Mouse (Mus musculus) intestine, embryonic 16.5 days (tissue): ENCODE measurements at regions not wholly inside any gene's neighbourhood (a gene's known extent, or its start where the extent isn't known, plus 50 kb on each side); places are given as distances from the start of the nearest gene placed in this dataset.

Experiments
- ATAC-seq: fragments of 200-750 bp; cut with Nextera tagmentation; 2 replicates; pipeline ENCODE4 v1.8.0; 2017; ENCODE audit warnings: moderate TSS enrichment, moderate library complexity
- H3K27ac ChIP-seq: fragments of 300-500 bp; sonication (generic); 2 replicates; pipeline ENCODE4 v1.5.1; 2014; ENCODE audit warnings: mild to moderate bottlenecking, low read length
- H3K27me3 ChIP-seq: fragments of 300-500 bp; sonication (generic); replicated peaks from 2 replicates; pipeline ENCODE4 v1.6.1; 2014; ENCODE audit warnings: low read length, control low read depth, mixed read lengths; ENCODE audit not compliant: control insufficient read depth, insufficient read depth
- H3K36me3 ChIP-seq: fragments of 300-500 bp; sonication (generic); 2 replicates; pipeline ENCODE4 v1.6.1; 2014; ENCODE audit warnings: low read length, control low read depth; ENCODE audit not compliant: control insufficient read depth, insufficient read depth
- H3K4me1 ChIP-seq: fragments of 300-500 bp; sonication (generic); 2 replicates; pipeline ENCODE4 v1.6.1; 2014; ENCODE audit warnings: low read length, control low read depth, mixed read lengths; ENCODE audit not compliant: control insufficient read depth, insufficient read depth
- H3K4me2 ChIP-seq: fragments of 300-500 bp; sonication (generic); 2 replicates; pipeline ENCODE4 v1.6.1; 2014; ENCODE audit warnings: low read depth, low read length, control low read depth
- H3K4me3 ChIP-seq: fragments of 300-500 bp; sonication (generic); 2 replicates; pipeline ENCODE4 v1.5.1; 2014; ENCODE audit warnings: mild to moderate bottlenecking, low read length
- H3K9ac ChIP-seq: fragments of 300-500 bp; sonication (generic); 2 replicates; pipeline ENCODE4 v1.6.1; 2014; ENCODE audit warnings: low read depth, low read length
- H3K9me3 ChIP-seq: fragments of 300-500 bp; sonication (generic); 2 replicates; pipeline ENCODE4 v1.6.1; 2016; ENCODE audit warnings: low read length, control low read depth; ENCODE audit not compliant: control insufficient read depth
- WGBS: fragments of 180-500 bp; shearing (Covaris S2); extraction: QIAGEN DNeasy Blood & Tissue Kit; methylation state at CpG from one replicate; pipeline ENCODE4 v1.1.7; 2014; 5-methylcytosine and 5-hydroxymethylcytosine counted together

GRCm38 (mm10) chr10:17602446-17602845 lies 120.6 kb upstream of the Cited2 start:
- no peaks in the 10 kb centered on the region for H3K27me3 ChIP-seq
- H3K9me3 ChIP-seq: no peaks in the 10 kb centered on the region
- ATAC-seq: peak; percentile 40
- H3K4me1 ChIP-seq: peaks cover 6% of the 10 kb centered on the region; the same call in 1 of the 2 replicates
- H3K9ac ChIP-seq: no peak overlapping the region
- 56% methylated on average over 2 of the region's 2 CpGs for WGBS
- H3K27ac ChIP-seq: no peak overlapping the region
- no peaks in the 10 kb centered on the region for H3K36me3 ChIP-seq
- no peak overlapping the region for H3K4me3 ChIP-seq
- no peak overlapping the region for H3K4me2 ChIP-seq

GRCm38 (mm10) chr10:17608220-17608619 lies 114.8 kb upstream of the Cited2 start:
- Histone ChIP-seq H3K9me3 (no peaks in the 10 kb centered on the region), H3K4me1 (no peaks in the 10 kb centered on the region), H3K4me3 (no peak overlapping the region), H3K27ac (no peak overlapping the region), H3K27me3 (no peaks in the 10 kb centered on the region), H3K4me2 (no peak overlapping the region), H3K36me3 (no peaks in the 10 kb centered on the region), H3K9ac (no peak overlapping the region)
- 66% methylated on average over 7 of the region's 7 CpGs for WGBS
- no peak for ATAC-seq

- ATAC-seq: no peak; the same call in 1 of the 2 replicates
- Histone ChIP-seq H3K4me2 (no peak overlapping the region), H3K9ac (no peak overlapping the region), H3K36me3 (no peaks in the 10 kb centered on the region), H3K4me3 (no peak overlapping the region), H3K27me3 (no peaks in the 10 kb centered on the region), H3K9me3 (no peaks in the 10 kb centered on the region), H3K27ac (no peak overlapping the region), H3K4me1 (no peaks in the 10 kb centered on the region)
- 66% methylated on average over 7 of the region's 7 CpGs for WGBS
These were observed 112.4 kb upstream of the Cited2 start for GRCm38 (mm10) chr10:17610592-17610991.

- no peaks in the 10 kb centered on the region for H3K36me3 ChIP-seq
- no peak for ATAC-seq
- no peaks in the 10 kb centered on the region for H3K9me3 ChIP-seq
- no peaks in the 10 kb centered on the region for H3K4me1 ChIP-seq
- no peak overlapping the region for H3K27ac ChIP-seq
- 88% methylated on average over 3 of the region's 3 CpGs for WGBS
- no peak overlapping the region for H3K9ac ChIP-seq
- H3K27me3 ChIP-seq: no peaks in the 10 kb centered on the region
- H3K4me2 ChIP-seq: no peak overlapping the region
- no peak overlapping the region for H3K4me3 ChIP-seq
These were observed 109.7 kb upstream of the Cited2 start for GRCm38 (mm10) chr10:17613281-17613680.

- Histone ChIP-seq H3K27ac (no peak overlapping the region), H3K27me3 (no peaks in the 10 kb centered on the region), H3K36me3 (no peaks in the 10 kb centered on the region), H3K9me3 (no peaks in the 10 kb centered on the region), H3K4me2 (no peak overlapping the region), H3K4me3 (no peak overlapping the region), H3K4me1 (no peaks in the 10 kb centered on the region), H3K9ac (no peak overlapping the region)
- 81% methylated on average over 1 of the region's 1 CpGs for WGBS
- ATAC-seq: no peak
These were observed 105.0 kb upstream of the Cited2 start for GRCm38 (mm10) chr10:17618024-17618423.

- Histone ChIP-seq H3K27ac (peak overlapping the region; percentile 63; the same call in 1 of the 2 replicates), H3K4me1 (no peaks in the 10 kb centered on the region), H3K9me3 (no peaks in the 10 kb centered on the region), H3K4me3 (no peak overlapping the region), H3K36me3 (no peaks in the 10 kb centered on the region), H3K4me2 (no peak overlapping the region), H3K9ac (no peak overlapping the region), H3K27me3 (no peaks in the 10 kb centered on the region)
- WGBS: 51% methylated on average over 3 of the region's 3 CpGs
- peak; percentile 87 for ATAC-seq
These were observed 103.4 kb upstream of the Cited2 start for GRCm38 (mm10) chr10:17619617-17620016.

- peak; percentile 54; the same call in 1 of the 2 replicates for ATAC-seq
- H3K4me2 ChIP-seq: no peak overlapping the region
- H3K4me3 ChIP-seq: no peak overlapping the region
- H3K27me3 ChIP-seq: no peaks in the 10 kb centered on the region
- H3K4me1 ChIP-seq: no peaks in the 10 kb centered on the region
- no peaks in the 10 kb centered on the region for H3K36me3 ChIP-seq
- H3K9ac ChIP-seq: no peak overlapping the region
- H3K9me3 ChIP-seq: no peaks in the 10 kb centered on the region
- WGBS: 54% methylated on average over 5 of the region's 5 CpGs
- 0 out of 2 replicates have a peak overlapping the region, but pooled peaks have one; percentile 3 for H3K27ac ChIP-seq
These were observed 101.2 kb upstream of the Cited2 start for GRCm38 (mm10) chr10:17621703-17622385.

GRCm38 (mm10) chr10:17622802-17623201 lies 100.2 kb upstream of the Cited2 start:
- no peaks in the 10 kb centered on the region for H3K36me3 ChIP-seq
- H3K4me3 ChIP-seq: no peak overlapping the region
- ATAC-seq: no peak
- 45% methylated on average over 1 of the region's 1 CpGs for WGBS
- no peaks in the 10 kb centered on the region for H3K9me3 ChIP-seq
- H3K27ac ChIP-seq: no peak overlapping the region
- no peaks in the 10 kb centered on the region for H3K27me3 ChIP-seq
- H3K9ac ChIP-seq: no peak overlapping the region
- H3K4me1 ChIP-seq: no peaks in the 10 kb centered on the region
- H3K4me2 ChIP-seq: no peak overlapping the region

GRCm38 (mm10) chr10:17629709-17630108 lies 93.3 kb upstream of the Cited2 start:
- no peaks in the 10 kb centered on the region for H3K9me3 ChIP-seq
- H3K36me3 ChIP-seq: no peaks in the 10 kb centered on the region
- H3K9ac ChIP-seq: no peak overlapping the region
- no peak overlapping the region for H3K4me3 ChIP-seq
- H3K4me1 ChIP-seq: no peaks in the 10 kb centered on the region
- no peak for ATAC-seq
- H3K27me3 ChIP-seq: no peaks in the 10 kb centered on the region
- no peak overlapping the region for H3K4me2 ChIP-seq
- WGBS: 76% methylated on average over 3 of the region's 3 CpGs
- H3K27ac ChIP-seq: no peak overlapping the region
